Mouse (Mus musculus) liver, embryonic 12.5 days (tissue): ENCODE data around the gene Pdlim5. TPM values are rescaled to one million over a fixed set of nuclear protein-coding genes. Genes with fewer than 3 reads are reported as not detected.

Experiments
- ATAC-seq: fragments of 200-750 bp; cut with Nextera tagmentation; 2 replicates; pipeline ENCODE4 v1.8.0; 2017; ENCODE audit warnings: moderate number of reproducible peaks, mild to moderate bottlenecking, moderate library complexity
- H3K27ac ChIP-seq: fragments of 300-500 bp; sonication (generic); 2 replicates; pipeline ENCODE4 v1.5.1; 2016; ENCODE audit warnings: mild to moderate bottlenecking
- H3K27me3 ChIP-seq: fragments of 300-500 bp; sonication (generic); replicated peaks from 2 replicates; pipeline ENCODE4 v1.6.1; 2016; ENCODE audit warnings: mild to moderate bottlenecking, moderate library complexity
- H3K36me3 ChIP-seq: fragments of 300-500 bp; sonication (generic); 2 replicates; pipeline ENCODE4 v1.6.1; 2016; ENCODE audit warnings: mild to moderate bottlenecking, moderate library complexity
- H3K4me1 ChIP-seq: fragments of 300-500 bp; sonication (generic); 2 replicates; pipeline ENCODE4 v1.6.1; 2016
- H3K4me2 ChIP-seq: fragments of 300-500 bp; sonication (generic); 2 replicates; pipeline ENCODE4 v1.6.1; 2016; ENCODE audit warnings: mild to moderate bottlenecking, moderate library complexity
- H3K4me3 ChIP-seq: fragments of 300-500 bp; sonication (generic); 2 replicates; pipeline ENCODE4 v1.5.1; 2016; ENCODE audit warnings: mild to moderate bottlenecking, moderate library complexity
- H3K9ac ChIP-seq: fragments of 300-500 bp; sonication (generic); 2 replicates; pipeline ENCODE4 v1.6.1; 2016; ENCODE audit warnings: mild to moderate bottlenecking, moderate library complexity
- H3K9me3 ChIP-seq: fragments of 300-500 bp; sonication (generic); replicated peaks from 2 replicates; pipeline ENCODE4 v1.6.1; 2016; ENCODE audit warnings: mild to moderate bottlenecking, moderate library complexity
- WGBS: fragments of 180-500 bp; shearing (Covaris S2); methylation state at CpG from one replicate; pipeline ENCODE4 v1.1.7; 2016; ENCODE audit not compliant: insufficient replicate concordance; 5-methylcytosine and 5-hydroxymethylcytosine counted together
- polyA plus RNA-seq: library from polyadenylated mRNA; unstranded; fragments of >200 nt; fragmentation: Nextera tagmentation; extraction: Ambion mirVana; gene quantifications from 2 replicates; pipeline ENCODE4 v1.2.1, GENCODE M21; 2016

Pdlim5 gene
- polyA plus RNA-seq, 1 experiment from 2014 or later, result 16.8 TPM

DNA sequence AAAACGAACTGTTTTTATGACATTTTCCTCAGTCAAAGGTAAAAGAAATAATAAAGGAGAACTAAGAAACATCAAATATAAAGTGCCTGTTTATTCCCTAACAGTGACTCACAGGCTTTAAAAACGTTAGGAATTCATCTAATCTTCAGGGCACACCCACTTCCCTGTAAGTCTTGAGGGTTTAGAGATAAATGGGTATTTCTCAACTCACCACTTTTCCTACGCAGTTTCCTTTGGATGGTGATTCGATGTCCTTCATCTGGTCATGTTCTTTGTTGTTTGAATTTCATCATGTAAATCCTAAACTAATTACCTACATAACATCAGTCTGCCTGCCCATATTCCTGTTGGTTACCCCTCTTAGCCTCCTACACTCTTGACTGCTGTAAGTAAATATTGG, 62.8 kb downstream of the Pdlim5 start:
- Histone ChIP-seq H3K27me3 (no peaks in the 10 kb centered on the region), H3K9me3 (no peaks in the 10 kb centered on the region), H3K36me3 (no peaks in the 10 kb centered on the region), H3K4me3 (no peak overlapping the region), H3K4me1 (peaks cover 27% of the 10 kb centered on the region), H3K27ac (0 out of 2 replicates have a peak overlapping the region, but pooled peaks have one; percentile 10), H3K9ac (no peak overlapping the region; the same call in 1 of the 2 replicates), H3K4me2 (0 out of 2 replicates have a peak overlapping the region, but pooled peaks have one; percentile 21)
- 15% methylated on average over 4 of the region's 4 CpGs for WGBS
- peak; percentile 64 for ATAC-seq

DNA sequence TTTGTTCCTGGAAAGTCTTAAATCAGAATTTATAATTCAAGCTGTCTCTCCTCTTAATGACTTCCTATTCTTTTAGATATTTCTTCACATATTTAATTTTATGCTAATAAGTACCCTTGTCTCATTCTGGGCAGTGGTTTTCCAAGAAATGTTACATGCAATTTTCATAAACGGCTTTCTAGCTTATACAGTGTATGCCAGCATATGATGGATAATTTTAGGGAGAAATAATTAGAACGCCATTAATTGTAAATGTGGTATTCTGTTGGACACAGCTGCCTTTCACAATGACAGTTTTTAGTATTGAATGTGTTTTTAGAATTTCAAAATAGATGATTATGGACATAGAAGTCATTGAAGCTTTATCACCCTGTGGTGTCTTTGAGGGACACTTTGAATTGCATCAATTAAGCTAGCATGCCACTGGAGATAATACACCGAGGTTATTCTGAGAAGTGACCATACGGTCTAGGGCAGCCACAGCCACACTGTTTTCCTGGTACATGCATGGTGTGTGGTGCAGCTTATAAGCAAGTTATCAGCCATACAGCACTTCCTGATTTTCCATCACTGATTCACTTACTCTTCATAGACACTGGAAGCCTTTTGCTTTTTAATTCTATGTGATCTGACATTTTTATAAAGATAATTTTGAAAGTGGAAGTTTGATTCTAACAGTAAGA, 63.5 kb downstream of the Pdlim5 start:
- 35% methylated on average over 4 of the region's 4 CpGs for WGBS
- no peaks in the 10 kb centered on the region for H3K9me3 ChIP-seq
- peak; percentile 77 for ATAC-seq
- 0 out of 2 replicates have a peak overlapping the region, but pooled peaks have one; percentile 10 for H3K27ac ChIP-seq
- no peak overlapping the region for H3K4me2 ChIP-seq
- peaks cover 27% of the 10 kb centered on the region for H3K4me1 ChIP-seq
- no peak overlapping the region for H3K9ac ChIP-seq
- H3K27me3 ChIP-seq, result no peaks in the 10 kb centered on the region
- no peak overlapping the region for H3K4me3 ChIP-seq
- H3K36me3 ChIP-seq, result no peaks in the 10 kb centered on the region

DNA sequence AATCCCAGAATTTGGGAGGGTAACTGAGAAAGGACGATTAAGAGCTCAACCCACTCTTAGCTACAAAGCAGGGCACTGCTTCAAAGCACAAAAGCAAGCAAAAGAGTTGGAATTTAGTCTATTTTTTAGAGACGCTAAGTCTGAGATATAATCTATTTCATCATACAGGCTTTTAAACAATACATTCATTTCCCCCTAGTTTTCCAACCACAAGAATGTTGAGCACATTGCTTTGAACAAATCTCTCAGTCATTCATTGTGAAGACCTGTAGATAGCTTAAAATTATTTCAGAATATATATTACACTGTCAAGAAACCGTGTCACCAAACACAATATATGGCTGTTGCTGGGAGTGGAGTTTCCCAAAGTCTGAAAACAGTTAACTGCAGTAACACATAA, 65.1 kb downstream of the Pdlim5 start:
- Histone ChIP-seq H3K9me3 (no peaks in the 10 kb centered on the region), H3K27me3 (no peaks in the 10 kb centered on the region), H3K4me3 (no peak overlapping the region), H3K9ac (no peak overlapping the region), H3K4me2 (no peak overlapping the region), H3K4me1 (peaks cover 27% of the 10 kb centered on the region), H3K27ac (no peak overlapping the region), H3K36me3 (no peaks in the 10 kb centered on the region)
- 69% methylated on average over 3 of the region's 3 CpGs for WGBS
- ATAC-seq, result no peak

DNA sequence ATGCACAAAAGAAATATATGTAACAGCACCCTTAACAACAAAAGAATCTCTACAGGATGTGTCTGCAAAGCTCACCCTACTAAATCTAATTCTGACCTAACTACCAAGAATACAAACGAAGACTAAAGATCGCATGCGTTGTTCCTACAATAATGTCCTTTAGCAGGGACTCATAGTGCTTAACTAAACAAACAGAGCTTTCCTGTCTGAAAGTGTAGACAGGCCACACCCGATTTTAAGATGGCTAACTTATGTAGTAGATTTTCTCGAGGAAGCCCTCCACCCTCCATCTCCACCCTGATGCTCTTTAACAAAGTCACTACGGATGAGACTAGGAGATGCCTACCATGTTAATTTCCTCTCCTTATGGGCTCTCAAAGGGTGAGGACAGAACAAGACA, 71.9 kb downstream of the Pdlim5 start:
- WGBS, result 52% methylated on average over 6 of the region's 6 CpGs
- Histone ChIP-seq H3K4me1 (peaks cover 7% of the 10 kb centered on the region), H3K4me3 (no peak overlapping the region), H3K27ac (no peak overlapping the region), H3K4me2 (no peak overlapping the region), H3K9ac (no peak overlapping the region), H3K9me3 (no peaks in the 10 kb centered on the region), H3K27me3 (no peaks in the 10 kb centered on the region), H3K36me3 (no peaks in the 10 kb centered on the region)
- no peak for ATAC-seq

DNA sequence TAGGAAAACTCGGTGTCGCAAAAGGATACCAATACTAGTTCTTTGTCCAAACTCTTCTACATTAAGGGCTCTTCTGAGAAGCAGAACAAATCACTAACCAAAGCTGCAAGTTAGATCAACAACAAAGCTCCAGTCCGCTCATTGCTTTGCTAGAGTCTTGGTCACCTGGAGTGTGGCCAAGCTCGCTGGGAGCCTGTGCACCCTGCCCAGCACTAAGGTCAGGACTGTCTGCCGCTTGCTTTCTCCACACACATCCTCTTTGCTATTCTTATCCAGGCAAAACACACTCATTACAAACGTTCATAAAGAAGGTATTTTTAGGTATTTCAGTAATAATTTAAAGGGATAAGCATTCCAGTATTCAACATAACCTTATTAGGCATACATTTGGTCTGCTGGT, 73.6 kb downstream of the Pdlim5 start:
- no peak for ATAC-seq

DNA sequence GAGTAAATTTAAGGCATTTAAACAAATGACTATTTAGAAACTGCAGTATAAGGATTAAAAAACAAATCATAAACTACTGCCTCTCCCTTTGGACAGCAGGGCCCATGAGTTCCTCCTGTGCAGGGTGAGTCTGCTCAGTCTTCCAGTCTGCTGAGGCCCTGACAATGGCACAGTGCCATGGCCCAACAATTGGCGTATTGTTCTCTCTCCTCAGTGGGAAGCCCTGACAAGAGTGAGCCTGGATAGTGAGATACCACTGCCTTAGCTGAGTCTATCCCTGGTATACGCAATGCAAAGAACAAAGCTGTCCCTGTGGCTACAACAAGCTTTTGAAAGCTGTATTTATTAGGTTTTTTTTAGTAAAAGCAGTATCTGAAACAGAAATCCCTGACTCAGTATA, 77.3 kb downstream of the Pdlim5 start:
- H3K4me2 ChIP-seq, result no peak overlapping the region
- no peaks in the 10 kb centered on the region for H3K36me3 ChIP-seq
- no peak overlapping the region for H3K4me3 ChIP-seq
- no peak overlapping the region for H3K9ac ChIP-seq
- no peak for ATAC-seq
- no peaks in the 10 kb centered on the region for H3K4me1 ChIP-seq
- no peaks in the 10 kb centered on the region for H3K9me3 ChIP-seq
- no peaks in the 10 kb centered on the region for H3K27me3 ChIP-seq
- no peak overlapping the region for H3K27ac ChIP-seq
- 73% methylated on average over 2 of the region's 2 CpGs for WGBS

More for the DNA sequence above, 73.6 kb downstream of the Pdlim5 start:
- Histone ChIP-seq H3K27ac (no peak overlapping the region), H3K36me3 (no peaks in the 10 kb centered on the region), H3K4me2 (no peak overlapping the region), H3K27me3 (no peaks in the 10 kb centered on the region), H3K9ac (no peak overlapping the region), H3K4me3 (no peak overlapping the region), H3K9me3 (no peaks in the 10 kb centered on the region), H3K4me1 (peaks cover 7% of the 10 kb centered on the region)
- 57% methylated on average over 6 of the region's 6 CpGs for WGBS

DNA sequence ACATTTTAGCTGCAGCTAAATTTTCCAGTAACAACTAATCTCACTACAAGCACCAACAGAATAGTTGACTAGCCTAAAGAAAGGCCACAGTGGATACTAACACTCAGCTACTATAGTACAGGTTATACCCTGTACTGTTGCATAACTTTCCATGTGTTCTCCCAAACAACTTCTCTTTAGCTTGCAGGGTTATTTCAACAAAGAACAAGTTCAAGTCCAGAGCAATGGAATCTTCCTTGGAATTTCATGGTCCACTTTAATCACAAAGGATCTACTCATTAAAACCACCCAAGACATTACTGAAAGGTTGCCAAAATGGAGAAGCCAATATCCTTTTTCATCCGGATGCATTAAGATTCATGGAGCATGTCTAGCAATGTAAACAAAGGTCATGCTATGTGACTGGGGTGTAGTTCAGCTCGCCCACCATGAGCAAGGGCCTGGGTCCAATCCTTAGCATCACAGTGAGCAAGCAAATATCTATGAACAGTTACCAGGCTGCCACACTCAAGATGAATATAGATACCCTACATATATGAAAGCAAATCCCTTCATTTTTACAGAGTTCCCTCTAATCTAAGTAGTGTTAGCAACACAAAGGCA, 79.3 kb downstream of the Pdlim5 start:
- no peak for ATAC-seq
- Histone ChIP-seq H3K9me3 (no peaks in the 10 kb centered on the region), H3K4me2 (no peak overlapping the region), H3K27me3 (no peaks in the 10 kb centered on the region), H3K27ac (no peak overlapping the region), H3K36me3 (peaks cover 4% of the 10 kb centered on the region; the same call in 1 of the 2 replicates), H3K9ac (no peak overlapping the region), H3K4me1 (no peaks in the 10 kb centered on the region), H3K4me3 (no peak overlapping the region)
- WGBS, result 74% methylated on average over 2 of the region's 2 CpGs

DNA sequence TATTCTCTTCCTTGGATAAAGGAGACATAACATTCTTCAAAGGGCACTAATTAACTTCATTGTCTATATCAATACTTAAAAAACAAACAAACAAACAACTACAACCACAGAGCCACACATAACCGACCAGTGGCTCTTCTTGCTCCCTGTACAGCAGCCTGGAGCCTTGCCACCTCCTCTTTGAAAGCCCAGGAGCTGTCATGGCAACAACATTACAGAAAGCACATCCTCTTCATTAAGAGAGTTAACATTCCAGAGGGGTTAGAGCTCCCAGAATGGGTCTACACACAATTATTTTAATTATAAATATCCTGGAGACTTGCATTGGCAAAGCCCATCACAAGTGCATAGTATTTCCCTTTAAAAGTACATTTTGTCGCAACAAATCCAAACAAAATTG, 84.4 kb downstream of the Pdlim5 start:
- peaks cover 4% of the 10 kb centered on the region; the same call in 1 of the 2 replicates for H3K36me3 ChIP-seq
- no peak overlapping the region for H3K4me2 ChIP-seq
- no peaks in the 10 kb centered on the region for H3K4me1 ChIP-seq
- no peaks in the 10 kb centered on the region for H3K27me3 ChIP-seq
- 62% methylated on average over 2 of the region's 2 CpGs for WGBS
- no peak for ATAC-seq
- H3K4me3 ChIP-seq, result no peak overlapping the region
- no peak overlapping the region for H3K9ac ChIP-seq
- H3K27ac ChIP-seq, result no peak overlapping the region
- no peaks in the 10 kb centered on the region for H3K9me3 ChIP-seq

DNA sequence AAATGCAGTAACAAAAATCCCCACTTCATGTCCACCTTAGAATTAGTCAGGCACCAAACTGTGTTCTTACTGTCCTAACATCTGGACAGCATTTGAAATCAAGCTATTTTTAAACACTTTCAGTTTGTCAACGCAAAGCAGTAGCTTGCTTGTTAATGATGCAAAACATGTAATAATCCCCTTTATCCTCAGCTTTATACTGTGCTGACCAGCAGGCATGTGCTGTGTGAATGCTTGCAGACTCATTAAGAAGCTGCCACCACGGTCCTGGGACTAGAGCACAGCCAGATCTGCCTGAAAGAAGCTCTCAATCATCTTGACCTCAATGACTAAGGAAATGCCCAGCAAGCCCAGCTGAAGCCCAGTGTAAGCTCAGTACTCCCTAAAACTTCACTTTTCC, 85.0 kb downstream of the Pdlim5 start:
- Histone ChIP-seq H3K36me3 (peaks cover 4% of the 10 kb centered on the region; the same call in 1 of the 2 replicates), H3K4me2 (no peak overlapping the region), H3K27me3 (no peaks in the 10 kb centered on the region), H3K9me3 (no peaks in the 10 kb centered on the region), H3K4me3 (no peak overlapping the region), H3K27ac (no peak overlapping the region), H3K4me1 (no peaks in the 10 kb centered on the region), H3K9ac (no peak overlapping the region)
- 50% methylated on average over 2 of the region's 2 CpGs for WGBS
- no peak for ATAC-seq

DNA sequence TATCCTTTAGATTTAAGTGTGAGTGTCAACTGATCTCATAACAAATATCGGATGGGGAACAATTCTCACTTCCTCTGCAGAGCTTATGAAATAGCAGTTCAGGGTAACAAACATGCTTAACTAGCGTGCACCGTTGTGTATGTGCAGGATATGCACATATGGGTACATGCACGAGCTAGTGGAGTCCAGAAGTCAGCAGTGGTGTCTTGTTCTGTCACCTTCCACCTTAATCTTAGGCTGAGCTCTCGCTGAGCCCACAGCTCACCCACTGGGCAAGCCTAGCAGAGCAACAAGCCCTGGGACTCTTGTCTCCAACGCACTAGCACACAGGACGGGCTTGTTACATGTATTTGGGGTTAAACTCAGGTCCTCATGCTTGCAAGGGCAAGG, 100.2 kb downstream of the Pdlim5 start:
- H3K9me3 ChIP-seq, result no peaks in the 10 kb centered on the region
- H3K9ac ChIP-seq, result no peak overlapping the region
- H3K36me3 ChIP-seq, result 0 out of 2 replicates have a peak, but pooled peaks cover 4% of the 10 kb centered on the region
- no peaks in the 10 kb centered on the region for H3K4me1 ChIP-seq
- no peaks in the 10 kb centered on the region for H3K27me3 ChIP-seq
- no peak overlapping the region for H3K27ac ChIP-seq
- no peak overlapping the region for H3K4me2 ChIP-seq
- H3K4me3 ChIP-seq, result no peak overlapping the region
- ATAC-seq, result no peak
- WGBS, result 74% methylated on average over 7 of the region's 7 CpGs

DNA sequence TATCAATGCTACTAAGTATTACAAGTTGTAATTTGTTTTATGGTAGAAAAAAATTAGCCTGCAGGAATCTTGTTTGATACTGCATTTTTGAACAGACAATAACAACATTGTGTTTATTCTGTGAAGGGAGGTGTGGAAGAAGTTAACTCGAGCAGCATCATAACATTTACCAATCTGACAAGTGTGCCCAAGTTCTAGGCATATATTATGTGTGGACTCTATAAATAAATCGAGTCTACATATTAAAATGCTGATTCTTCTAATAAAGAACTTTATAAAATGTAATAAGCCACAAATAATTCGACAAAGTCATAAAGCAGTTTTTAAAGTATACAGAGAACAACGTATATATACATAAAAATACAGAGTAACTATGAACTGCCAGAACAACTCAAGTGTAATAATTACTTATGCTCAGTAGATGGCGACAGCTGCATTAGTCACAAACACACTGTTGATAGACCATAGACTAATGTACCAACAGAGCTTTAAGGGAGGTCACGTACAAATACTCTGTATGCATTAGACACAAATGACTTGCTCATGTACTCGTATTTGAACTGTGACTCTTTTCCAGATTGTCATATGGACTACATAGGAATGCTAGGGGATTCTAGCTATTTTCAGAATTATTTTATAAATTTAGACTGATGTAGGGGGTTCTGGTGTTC, 100.7 kb downstream of the Pdlim5 start:
- no peak overlapping the region for H3K4me2 ChIP-seq
- 30% methylated on average over 7 of the region's 7 CpGs for WGBS
- ATAC-seq, result peak; percentile 63; the same call in 1 of the 2 replicates
- no peaks in the 10 kb centered on the region for H3K27me3 ChIP-seq
- H3K9ac ChIP-seq, result no peak overlapping the region
- H3K4me3 ChIP-seq, result no peak overlapping the region
- 0 out of 2 replicates have a peak, but pooled peaks cover 4% of the 10 kb centered on the region for H3K36me3 ChIP-seq
- no peak overlapping the region for H3K27ac ChIP-seq
- no peaks in the 10 kb centered on the region for H3K9me3 ChIP-seq
- H3K4me1 ChIP-seq, result no peaks in the 10 kb centered on the region

DNA sequence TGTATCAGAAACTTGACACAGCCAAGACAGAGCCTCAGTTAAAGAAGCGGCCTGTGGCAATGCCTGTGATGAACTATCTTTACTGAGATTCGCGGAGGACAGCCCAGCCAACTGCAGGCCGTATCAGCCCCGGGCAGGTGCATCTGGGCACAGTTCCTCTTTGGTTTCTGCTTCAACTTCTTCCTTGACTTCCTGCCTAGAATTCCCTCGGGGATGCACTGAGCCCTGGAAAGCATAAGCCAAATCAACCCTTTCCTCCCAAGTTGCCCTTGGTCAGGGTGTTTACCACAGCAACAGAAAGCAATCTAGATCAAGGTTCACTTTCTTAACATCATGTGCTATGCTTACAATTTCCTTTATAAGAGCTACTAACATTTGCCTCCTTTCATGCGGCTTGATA, 101.9 kb downstream of the Pdlim5 start:
- Histone ChIP-seq H3K27ac (no peak overlapping the region), H3K4me3 (no peak overlapping the region), H3K27me3 (no peaks in the 10 kb centered on the region), H3K9ac (no peak overlapping the region), H3K4me1 (no peaks in the 10 kb centered on the region), H3K36me3 (0 out of 2 replicates have a peak, but pooled peaks cover 4% of the 10 kb centered on the region), H3K9me3 (no peaks in the 10 kb centered on the region), H3K4me2 (no peak overlapping the region)
- 67% methylated on average over 7 of the region's 7 CpGs for WGBS
- ATAC-seq, result no peak
